Mouse (Mus musculus): Measurements from ENCODE around the gene Vti1a. TPM values are rescaled to one million over a fixed set of nuclear protein-coding genes. Genes with fewer than 3 reads are reported as not detected.

Vti1a gene
- total and polyA plus RNA-seq, 2 experiments from 2014 or later: 6.6 to 12.5 TPM

DNA sequence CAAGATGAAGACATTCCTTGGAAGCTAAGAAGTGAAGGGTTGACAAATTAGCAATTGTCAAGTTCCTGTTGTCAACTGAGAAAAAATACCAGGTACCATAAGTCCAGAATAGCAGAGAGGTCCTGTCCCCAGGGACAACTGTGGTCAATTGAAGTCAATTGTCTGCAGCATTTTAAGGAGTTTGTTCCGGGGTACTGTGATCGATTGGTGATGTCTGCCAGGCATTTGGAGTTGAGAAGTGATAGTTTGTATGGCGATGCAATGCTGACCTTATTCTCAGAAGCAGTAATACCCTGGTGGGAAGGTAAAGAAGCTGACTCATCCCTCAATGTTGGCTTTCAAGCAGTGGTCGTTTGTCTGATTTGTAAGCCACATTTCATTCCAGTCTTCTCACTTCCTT, 170.4 kb downstream of the Vti1a start:
- no peaks in the 10 kb centered on the region for H3K27me3 ChIP-seq (ENCODE audit: control insufficient read depth, insufficient read depth, low read length)
- WGBS: 72% methylated on average over 4 of the region's 4 CpGs
- H3K4me3 ChIP-seq (ENCODE audit: low read depth, low read length): no peak overlapping the region
- H3K36me3 ChIP-seq (replicated peaks; ENCODE audit: control insufficient read depth, insufficient read depth, low read length): no peaks in the 10 kb centered on the region
- H3K27ac ChIP-seq (ENCODE audit: low read depth): no peak overlapping the region
- H3K4me2 ChIP-seq (ENCODE audit: low read depth, low read length): no peak overlapping the region
- ATAC-seq (ENCODE audit: insufficient read depth, low read depth) (no peak), DNase-seq (ENCODE audit: low spot score) (no peak)
- no peaks in the 10 kb centered on the region for H3K9me3 ChIP-seq (replicated peaks; ENCODE audit: control insufficient read depth, low read length)
- TF ChIP-seq CTCF (IDR thresholded peaks at IDR 0.05; ENCODE audit: low read depth): no peak
- no peak for TF ChIP-seq EP300 (IDR thresholded peaks at IDR 0.05; ENCODE audit: low read depth)
- H3K9ac ChIP-seq (replicated peaks; ENCODE audit: low read depth, low read length): no peak overlapping the region
- H3K4me1 ChIP-seq (ENCODE audit: control insufficient read depth, insufficient read depth): no peaks in the 10 kb centered on the region

GRCm38 (mm10) chr19:55491126-55492076, 175.3 kb downstream of the Vti1a start:
- no peak overlapping the region for H3K4me2 ChIP-seq (ENCODE audit: low read depth, low read length)
- WGBS: 60% methylated on average over 15 of the region's 15 CpGs
- DNase-seq (ENCODE audit: low spot score): no peak
- no peak overlapping the region for H3K9ac ChIP-seq (replicated peaks; ENCODE audit: low read depth, low read length)
- no peak overlapping the region for H3K4me3 ChIP-seq (ENCODE audit: low read depth, low read length)
- no peaks in the 10 kb centered on the region for H3K4me1 ChIP-seq (ENCODE audit: control insufficient read depth, insufficient read depth)
- H3K27me3 ChIP-seq (ENCODE audit: control insufficient read depth, insufficient read depth, low read length): no peaks in the 10 kb centered on the region
- no peaks in the 10 kb centered on the region for H3K9me3 ChIP-seq (replicated peaks; ENCODE audit: control insufficient read depth, low read length)
- H3K27ac ChIP-seq (ENCODE audit: low read depth): no peak overlapping the region
- ATAC-seq (ENCODE audit: insufficient read depth, low read depth): no peak
- H3K36me3 ChIP-seq (replicated peaks; ENCODE audit: control insufficient read depth, insufficient read depth, low read length): no peaks in the 10 kb centered on the region
- TF ChIP-seq CTCF (IDR thresholded peaks at IDR 0.05; ENCODE audit: low read depth) (no peak), EP300 (IDR thresholded peaks at IDR 0.05; ENCODE audit: low read depth) (no peak)

DNA sequence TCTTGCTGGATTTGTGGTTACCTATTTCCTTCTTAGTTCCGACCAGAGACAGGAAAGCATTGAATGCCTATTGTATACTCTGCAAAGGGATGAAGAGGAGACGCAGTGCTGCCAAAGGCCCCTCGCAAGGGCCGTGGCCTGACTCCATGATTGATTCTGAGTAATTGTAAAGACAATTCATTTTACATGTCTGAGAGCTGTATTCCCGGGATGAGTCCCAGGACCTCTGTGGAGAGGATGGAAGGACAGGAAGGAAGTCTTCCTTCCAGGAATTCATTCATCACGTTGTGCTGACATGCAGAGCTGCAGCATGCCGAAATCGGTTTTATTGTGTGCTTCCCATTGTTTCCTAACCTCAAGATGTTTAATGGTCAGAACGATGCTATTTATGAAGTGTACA, 180.2 kb downstream of the Vti1a start:
- 56% methylated on average over 9 of the region's 9 CpGs for WGBS

DNA sequence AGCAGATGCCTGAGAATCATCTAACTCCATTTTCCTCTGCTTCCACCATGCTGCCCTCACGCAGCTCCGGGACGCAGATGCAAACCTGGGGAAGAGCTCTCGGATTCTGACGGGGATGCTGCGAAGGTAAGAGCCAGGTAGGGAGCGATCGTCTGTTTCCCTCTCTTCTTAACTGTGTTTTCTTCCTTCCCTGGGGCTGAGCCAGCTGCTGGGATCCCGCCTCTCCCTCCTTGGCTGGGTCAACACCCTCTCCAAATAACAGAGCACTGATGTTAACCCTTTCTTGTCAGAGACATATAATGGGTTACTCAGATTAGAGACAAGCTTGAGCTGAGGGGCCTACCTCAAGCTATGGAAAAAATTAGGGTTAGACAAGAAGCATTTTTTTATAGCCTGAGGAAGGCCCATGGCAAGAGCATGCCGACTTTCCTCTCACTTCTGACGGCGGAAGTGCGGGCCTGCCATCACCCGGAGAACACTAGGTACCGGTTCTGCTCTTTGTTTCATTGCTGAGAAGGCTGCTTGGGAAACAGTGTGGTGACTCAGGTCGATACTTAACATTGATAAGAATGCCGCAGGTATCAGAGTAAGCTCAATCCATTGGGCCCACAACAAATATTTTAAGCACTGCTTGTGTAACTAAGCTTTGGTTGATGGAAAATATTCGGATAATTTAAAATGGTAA, 183.2 kb downstream of the Vti1a start:
- H3K9me3 ChIP-seq (replicated peaks; ENCODE audit: control insufficient read depth, low read length): no peaks in the 10 kb centered on the region
- H3K36me3 ChIP-seq (replicated peaks; ENCODE audit: control insufficient read depth, insufficient read depth, low read length): peaks cover 6% of the 10 kb centered on the region; the same call in 1 of the 2 replicates
- H3K4me2 ChIP-seq (ENCODE audit: low read depth, low read length): no peak overlapping the region
- ATAC-seq (ENCODE audit: insufficient read depth, low read depth) (no peak), DNase-seq (ENCODE audit: low spot score) (no peak)
- no peak overlapping the region for H3K4me3 ChIP-seq (ENCODE audit: low read depth, low read length)
- TF ChIP-seq EP300 (IDR thresholded peaks at IDR 0.05; ENCODE audit: low read depth) (no peak), CTCF (IDR thresholded peaks at IDR 0.05; ENCODE audit: low read depth) (no peak)
- 73% methylated on average over 18 of the region's 18 CpGs for WGBS
- H3K9ac ChIP-seq (replicated peaks; ENCODE audit: low read depth, low read length): no peak overlapping the region
- H3K27me3 ChIP-seq (ENCODE audit: control insufficient read depth, insufficient read depth, low read length): no peaks in the 10 kb centered on the region
- H3K27ac ChIP-seq (ENCODE audit: low read depth): no peak overlapping the region
- H3K4me1 ChIP-seq (ENCODE audit: control insufficient read depth, insufficient read depth): no peaks in the 10 kb centered on the region

More for the DNA sequence above, 180.2 kb downstream of the Vti1a start:
- TF ChIP-seq EP300 (IDR thresholded peaks at IDR 0.05; ENCODE audit: low read depth) (no peak), CTCF (IDR thresholded peaks at IDR 0.05; ENCODE audit: low read depth) (no peak)
- H3K4me1 ChIP-seq (ENCODE audit: control insufficient read depth, insufficient read depth): no peaks in the 10 kb centered on the region
- H3K4me3 ChIP-seq (ENCODE audit: low read depth, low read length): no peak overlapping the region
- no peak overlapping the region for H3K9ac ChIP-seq (replicated peaks; ENCODE audit: low read depth, low read length)
- H3K9me3 ChIP-seq (replicated peaks; ENCODE audit: control insufficient read depth, low read length): no peaks in the 10 kb centered on the region
- peaks cover 6% of the 10 kb centered on the region; the same call in 1 of the 2 replicates for H3K36me3 ChIP-seq (replicated peaks; ENCODE audit: control insufficient read depth, insufficient read depth, low read length)
- H3K27ac ChIP-seq (ENCODE audit: low read depth): no peak overlapping the region
- ATAC-seq (ENCODE audit: insufficient read depth, low read depth) (no peak), DNase-seq (ENCODE audit: low spot score) (no peak)
- no peaks in the 10 kb centered on the region for H3K27me3 ChIP-seq (ENCODE audit: control insufficient read depth, insufficient read depth, low read length)
- H3K4me2 ChIP-seq (ENCODE audit: low read depth, low read length): no peak overlapping the region

DNA sequence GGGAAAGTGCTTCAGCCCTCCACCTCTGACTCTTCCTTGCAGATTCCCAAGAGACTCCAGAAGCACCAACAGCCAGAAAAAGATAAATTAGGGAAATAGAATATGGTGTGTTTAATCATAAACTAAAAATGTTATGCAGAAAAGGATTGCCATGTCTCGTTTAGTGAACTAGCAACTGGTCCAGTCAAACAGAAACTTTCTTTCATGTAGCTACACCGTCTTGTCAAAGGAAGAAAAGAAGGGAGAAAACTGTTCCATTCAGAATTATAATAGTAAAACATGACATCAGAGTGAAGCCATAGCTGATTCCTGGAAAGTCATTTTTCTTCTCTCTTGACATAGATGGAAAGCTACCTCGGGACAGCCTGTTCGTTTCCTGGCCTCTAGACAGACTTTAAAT, 185.9 kb downstream of the Vti1a start:
- WGBS: 52% methylated on average over 4 of the region's 4 CpGs
- Histone ChIP-seq H3K36me3 (replicated peaks; ENCODE audit: control insufficient read depth, insufficient read depth, low read length) (peaks cover 6% of the 10 kb centered on the region; the same call in 1 of the 2 replicates), H3K4me2 (ENCODE audit: low read depth, low read length) (no peak overlapping the region), H3K4me1 (ENCODE audit: control insufficient read depth, insufficient read depth) (no peaks in the 10 kb centered on the region), H3K9ac (replicated peaks; ENCODE audit: low read depth, low read length) (no peak overlapping the region), H3K4me3 (ENCODE audit: low read depth, low read length) (no peak overlapping the region), H3K27ac (ENCODE audit: low read depth) (no peak overlapping the region), H3K9me3 (replicated peaks; ENCODE audit: control insufficient read depth, low read length) (no peaks in the 10 kb centered on the region), H3K27me3 (ENCODE audit: control insufficient read depth, insufficient read depth, low read length) (no peaks in the 10 kb centered on the region)
- DNase-seq (ENCODE audit: low spot score): no peak
- ATAC-seq (ENCODE audit: insufficient read depth, low read depth): no peak
- TF ChIP-seq CTCF (IDR thresholded peaks at IDR 0.05; ENCODE audit: low read depth) (no peak), EP300 (IDR thresholded peaks at IDR 0.05; ENCODE audit: low read depth) (no peak)
